Mouse (Mus musculus) common myeloid progenitor, adult 5-6 weeks (primary cell): Measurements from ENCODE around the gene I830077J02Rik. TPM values are rescaled to one million over a fixed set of nuclear protein-coding genes. Genes with fewer than 3 reads are reported as not detected.
A peak's percentile ranks its signal among the peaks of the same experiment; 100 is the strongest.
"Not testable (repeated sequence)": the region's sequence is repeated elsewhere in the genome, so short reads cannot be mapped to it uniquely, and the experiment has no call there.

Source experiments
- ATAC-seq: replicated peaks from 2 replicates; pipeline ENCODE4 v1.8.0; 2016; ENCODE audit warnings: low read depth, mild to moderate bottlenecking, moderate TSS enrichment, inconsistent platforms; ENCODE audit not compliant: poor library complexity, severe bottlenecking
- total RNA-seq: library from RNA; stranded (forward); fragments of 200-1000, 187-1606 nt; gene quantifications from 2 replicates; pipeline ENCODE4 v1.2.3, GENCODE M21; 2017

Gene I830077J02Rik
- total RNA-seq, 1 experiment from 2014 or later = 15.6 TPM

DNA sequence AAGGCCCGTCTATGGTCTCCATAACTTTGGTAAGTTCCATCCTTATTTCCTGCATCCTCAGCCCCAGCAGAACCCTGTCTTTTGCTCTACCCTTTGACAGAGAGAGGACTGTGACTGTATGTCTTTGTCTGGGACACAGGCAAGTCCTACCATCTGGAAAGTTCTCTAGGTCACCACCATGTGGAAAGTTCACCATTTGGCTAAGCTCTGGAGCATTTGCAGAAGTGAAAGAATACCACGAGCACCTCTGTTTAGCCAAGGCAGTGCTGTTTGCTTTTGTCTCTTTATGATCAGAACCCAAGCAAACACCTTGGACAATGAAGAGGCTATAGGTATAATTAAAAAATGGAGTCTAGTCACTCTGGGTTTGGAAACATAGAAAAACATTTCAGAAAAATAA is 10.5 kb downstream of the I830077J02Rik start:
- no peak for ATAC-seq

DNA sequence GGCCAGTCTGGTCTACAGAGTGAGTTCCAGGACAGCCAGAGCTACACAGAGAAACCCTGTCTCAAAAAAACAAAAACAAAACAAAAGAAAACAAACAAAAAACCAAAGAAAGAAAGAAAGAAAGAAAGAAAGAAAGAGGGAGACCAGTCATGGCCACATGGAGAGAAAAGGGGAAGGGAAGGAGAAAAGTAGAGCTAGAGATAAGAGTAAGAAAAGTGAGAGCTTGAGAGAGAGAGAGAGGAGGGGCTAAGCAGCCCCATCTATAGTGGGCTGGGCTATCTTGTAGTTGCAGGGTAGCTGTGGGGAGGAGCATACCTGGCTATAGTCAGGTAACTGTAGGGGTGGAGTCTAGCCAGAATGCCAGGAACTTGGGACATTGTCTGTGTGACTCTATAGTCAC is 11.7 kb downstream of the I830077J02Rik start:
- ATAC-seq = not testable (repeated sequence)

DNA sequence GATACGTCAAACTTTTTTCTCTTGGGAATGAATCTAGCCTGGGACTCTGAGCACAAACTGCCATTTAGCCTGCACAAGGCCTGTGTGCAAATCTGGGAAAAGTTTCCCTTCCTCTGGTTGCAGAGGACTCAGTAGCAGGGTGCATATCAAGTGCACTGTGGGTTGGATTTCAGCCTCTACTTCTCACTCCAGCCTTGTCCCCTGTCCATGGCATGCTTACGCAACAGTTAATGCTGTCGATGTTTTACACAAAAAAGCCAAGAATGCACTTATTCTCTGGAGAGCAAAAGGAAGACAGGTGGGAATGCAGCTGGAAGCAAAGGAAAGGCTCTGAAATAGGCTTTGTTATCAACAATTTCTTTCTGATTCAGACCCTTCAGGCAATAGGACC is 14.1 kb downstream of the I830077J02Rik start:
- ATAC-seq = peak; percentile 2; the same call in 1 of the 2 replicates

DNA sequence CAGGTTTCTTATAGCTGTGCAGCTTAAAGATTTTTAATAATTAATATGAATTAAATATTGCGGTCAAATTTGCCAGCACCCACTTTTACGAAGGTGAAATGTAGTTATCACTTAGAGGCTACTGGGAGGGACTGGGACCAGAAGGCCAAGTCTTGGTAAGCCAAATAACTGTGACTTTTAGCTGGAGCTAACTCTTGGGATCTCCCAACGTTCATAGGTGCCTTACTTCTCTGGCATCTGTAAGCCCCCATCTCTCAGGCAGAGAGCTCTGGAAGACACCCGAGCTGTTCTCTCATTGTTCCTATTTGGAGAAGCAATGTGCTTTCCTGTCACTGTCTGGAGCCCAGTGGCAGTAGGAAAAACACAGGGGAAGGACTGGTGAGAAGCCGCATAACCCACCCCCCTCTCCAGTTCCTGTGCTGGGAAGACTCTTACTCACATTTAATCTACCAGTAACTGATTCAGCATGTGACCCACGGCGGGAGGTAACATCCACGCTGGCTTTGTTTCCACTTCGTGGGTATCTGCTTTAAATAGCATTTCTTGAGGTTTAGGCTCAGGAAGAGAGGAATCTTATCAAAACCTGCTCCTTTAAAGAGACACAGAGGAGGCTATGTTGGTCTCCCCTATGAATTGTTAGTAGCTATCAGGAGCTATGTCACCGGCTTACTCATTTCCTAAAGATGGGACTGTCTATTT is 14.7 kb downstream of the I830077J02Rik start:
- ATAC-seq = peak; percentile 51

DNA sequence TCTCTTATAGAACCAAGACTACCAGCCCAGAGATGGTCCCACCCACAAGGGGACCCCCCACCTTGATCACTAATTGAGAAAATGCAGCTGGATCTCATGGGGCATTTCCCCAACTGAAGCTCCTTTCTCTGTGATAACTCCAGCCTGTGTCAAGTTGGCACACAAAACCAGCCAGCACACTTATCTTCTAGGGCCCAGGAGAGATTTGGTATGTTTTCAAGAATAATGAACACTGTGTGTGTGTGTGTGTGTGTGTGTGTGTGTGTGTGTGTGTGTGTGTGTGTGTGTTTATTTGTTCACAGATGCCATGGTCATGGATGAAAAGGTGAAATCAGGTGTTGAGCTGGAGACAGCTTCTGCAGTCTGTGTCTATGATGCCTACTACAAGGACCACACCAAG is 16.0 kb downstream of the I830077J02Rik start:
- not testable (repeated sequence) for ATAC-seq

DNA sequence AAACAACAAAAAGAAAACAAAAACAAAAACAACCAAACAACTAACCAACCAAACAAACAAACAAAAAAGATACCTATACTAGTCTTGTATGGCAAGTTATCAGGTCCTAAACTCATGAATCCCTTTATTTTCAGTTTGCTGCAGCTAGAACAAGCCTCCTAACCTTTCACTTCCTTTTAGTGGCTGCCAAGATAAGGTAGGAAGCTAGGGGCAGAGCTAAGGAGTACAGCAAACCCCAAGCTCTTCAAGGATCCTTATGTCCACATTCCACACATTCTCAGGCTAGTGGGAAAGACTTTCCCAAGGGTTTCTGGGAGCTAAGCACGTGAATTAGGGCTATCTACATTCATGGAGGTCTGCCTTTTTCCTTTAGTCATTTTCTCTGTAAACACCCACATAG is 17.2 kb downstream of the I830077J02Rik start:
- ATAC-seq = no peak

DNA sequence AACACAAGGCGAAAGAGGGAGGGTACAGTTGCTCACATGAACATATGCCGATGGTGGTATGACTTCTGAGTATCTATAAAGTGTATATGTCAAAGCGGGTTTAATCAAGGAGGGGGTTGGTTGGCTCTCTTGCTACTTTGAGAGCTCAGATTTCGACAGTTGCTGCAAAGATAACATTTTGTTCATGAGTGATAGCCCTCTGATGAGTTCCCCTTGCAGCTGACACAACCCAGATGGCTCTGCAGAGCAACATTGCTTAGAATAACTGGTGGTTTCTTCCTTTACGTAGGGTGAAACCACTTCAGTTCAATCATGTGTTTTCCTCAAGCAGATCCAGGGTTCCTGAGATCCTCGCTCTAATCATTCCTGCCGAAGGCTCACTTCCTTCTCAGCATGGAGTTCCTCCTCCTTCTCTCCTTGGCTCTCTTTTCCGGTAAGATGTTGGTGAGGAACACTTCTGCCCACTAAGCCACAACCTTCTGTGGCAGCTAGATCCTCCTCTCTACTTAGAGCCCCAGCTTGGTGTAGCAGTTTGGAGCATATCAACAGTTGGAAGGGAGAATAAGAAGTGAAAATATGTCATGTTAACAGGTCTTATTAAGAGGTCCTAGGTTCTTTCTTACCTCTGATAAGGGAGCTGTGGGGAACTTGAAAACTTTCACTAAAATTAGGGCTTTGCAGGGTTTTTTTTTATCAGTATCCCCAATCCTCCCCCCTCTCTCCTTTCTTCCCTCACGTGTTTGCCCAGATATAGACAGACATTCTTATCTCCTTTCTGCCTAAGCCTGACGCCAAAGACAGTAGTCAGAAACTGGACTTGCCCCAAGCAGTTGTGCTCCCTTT is 18.4 kb downstream of the I830077J02Rik start:
- ATAC-seq = peak; percentile 56

DNA sequence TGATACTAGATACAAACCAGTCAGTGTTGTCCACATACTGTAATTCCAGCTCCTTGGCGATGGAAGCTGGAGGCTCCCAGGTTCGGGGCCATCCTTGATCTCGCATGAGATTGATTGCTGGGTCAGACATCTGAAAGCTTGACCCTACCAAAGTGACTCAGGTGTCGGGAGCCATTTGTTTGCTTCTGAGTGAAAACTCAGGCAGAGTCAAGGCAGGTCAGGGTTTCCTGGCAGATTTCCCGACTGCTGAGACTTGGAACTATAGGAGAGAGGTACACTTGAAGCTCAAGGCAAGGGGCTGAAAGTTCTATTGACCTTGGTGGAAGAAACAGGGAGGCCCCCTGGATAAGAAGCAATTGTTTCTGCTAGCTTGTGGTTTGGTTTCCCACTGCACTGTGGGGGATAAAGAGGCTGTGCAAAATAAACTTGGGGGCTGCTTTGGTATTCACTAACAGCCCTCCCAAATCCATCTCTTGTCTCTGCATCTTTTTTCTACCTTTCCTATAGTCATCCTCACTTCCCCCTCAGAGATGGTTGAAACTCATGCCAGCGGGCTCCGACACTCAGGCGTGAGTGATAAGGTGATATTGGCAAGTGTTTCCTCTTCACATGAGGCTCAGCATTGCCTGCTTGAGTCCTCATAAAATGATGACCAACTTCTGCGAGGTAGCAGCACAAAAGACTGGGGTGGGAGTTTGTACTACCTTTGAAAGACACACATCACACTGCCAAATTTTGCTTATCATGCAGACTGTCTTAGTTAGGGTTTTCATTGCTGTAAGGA is 20.2 kb downstream of the I830077J02Rik start:
- no peak for ATAC-seq

DNA sequence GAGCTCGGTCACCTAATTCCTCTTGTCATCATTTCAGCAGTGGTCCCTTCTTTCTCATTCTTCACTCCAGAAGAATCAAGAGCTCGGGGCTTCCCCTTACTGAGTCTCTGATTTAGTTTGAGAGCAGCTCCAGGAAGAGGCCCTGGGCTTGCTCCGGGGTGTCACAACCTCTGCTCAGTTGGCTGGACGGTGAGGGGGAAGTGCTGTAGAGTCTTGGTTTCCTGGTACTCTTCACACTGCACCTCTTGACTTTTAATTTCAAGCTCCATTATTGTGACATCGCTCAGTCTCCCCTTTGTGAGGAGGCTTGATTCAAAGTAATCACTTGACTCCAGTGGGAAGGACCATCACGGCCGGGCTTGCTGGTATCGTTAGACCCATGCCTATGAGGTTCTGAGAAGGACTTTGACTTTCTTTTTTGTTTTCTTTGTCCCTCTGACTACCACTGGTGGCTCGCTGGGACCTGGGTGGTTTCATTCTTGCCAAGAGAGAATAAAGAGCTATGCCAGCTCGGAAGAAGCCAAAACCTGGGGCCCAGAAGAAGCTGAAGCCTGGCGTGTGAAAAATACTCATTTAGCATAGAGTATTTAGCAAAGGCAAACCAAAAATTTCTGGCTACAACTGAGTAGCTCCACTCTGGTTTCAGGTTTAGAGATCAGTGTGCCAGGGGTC is 21.8 kb downstream of the I830077J02Rik start:
- ATAC-seq = peak; percentile 70

DNA sequence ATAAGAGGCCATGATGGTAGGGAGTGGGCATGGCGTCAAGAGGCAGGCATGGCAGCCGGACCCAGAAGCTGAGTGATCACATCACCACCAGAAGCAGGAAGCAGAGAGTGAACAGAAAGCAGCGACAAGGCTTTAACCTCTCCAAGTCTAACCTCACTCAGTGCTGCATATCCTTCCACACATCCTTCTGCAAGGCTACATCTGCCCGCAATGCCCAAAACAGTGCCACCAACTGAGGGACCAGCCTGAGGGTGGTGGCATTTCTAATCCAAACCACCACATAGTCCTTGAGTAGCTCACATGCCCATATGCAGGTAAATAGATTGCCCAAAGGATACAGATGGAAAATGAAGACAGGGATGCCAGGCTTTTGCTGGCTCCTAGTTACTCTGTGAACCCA is 23.5 kb downstream of the I830077J02Rik start:
- ATAC-seq = no peak

DNA sequence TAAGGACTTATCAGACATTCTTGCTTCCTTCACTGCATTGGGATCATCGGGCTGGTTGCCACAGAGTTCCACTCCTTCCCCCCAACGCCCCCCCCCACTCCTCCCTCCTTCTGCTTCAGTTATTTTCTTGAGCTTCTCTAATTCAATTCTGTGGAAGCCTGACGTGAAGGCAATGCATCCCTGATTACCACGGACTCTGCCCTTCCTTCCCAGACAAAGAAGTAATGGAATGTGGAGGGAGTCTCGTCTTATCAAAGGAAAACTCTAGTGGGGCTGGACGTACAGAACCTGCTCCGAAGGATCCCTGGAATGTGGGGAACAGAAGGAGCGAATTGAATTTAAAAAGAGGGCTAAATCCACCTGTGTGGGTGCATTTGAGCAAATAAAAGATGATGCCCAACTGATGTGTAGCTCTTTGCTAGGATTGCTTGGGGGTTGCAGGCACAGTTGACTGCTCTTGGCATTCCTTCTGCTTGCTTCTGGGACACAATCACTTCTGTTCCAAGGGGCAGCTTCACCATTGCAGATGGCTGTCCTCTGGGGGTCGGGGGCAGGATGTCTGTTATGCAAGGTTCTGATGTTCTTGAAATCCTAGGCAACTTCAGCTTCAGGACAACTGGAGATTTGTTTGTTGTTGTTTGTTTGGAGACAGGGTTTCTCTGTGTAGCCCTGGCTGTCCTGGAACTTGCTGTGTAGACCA is 24.4 kb downstream of the I830077J02Rik start:
- ATAC-seq = no peak

DNA sequence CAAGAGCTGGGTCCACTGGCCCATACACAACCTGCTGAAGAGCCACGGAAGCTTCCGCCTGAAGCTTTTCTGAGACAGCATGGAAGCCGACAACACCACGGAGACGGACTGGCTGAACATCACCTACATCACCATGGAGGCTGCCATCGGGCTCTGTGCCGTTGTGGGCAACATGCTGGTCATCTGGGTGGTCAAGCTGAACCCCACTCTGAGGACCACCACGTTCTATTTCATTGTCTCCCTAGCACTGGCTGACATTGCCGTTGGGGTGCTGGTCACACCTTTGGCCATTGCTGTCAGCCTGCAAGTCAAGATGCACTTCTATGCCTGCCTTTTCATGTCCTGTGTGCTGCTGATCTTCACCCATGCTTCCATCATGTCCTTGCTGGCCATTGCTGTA is 27.7 kb downstream of the I830077J02Rik start:
- no peak for ATAC-seq

DNA sequence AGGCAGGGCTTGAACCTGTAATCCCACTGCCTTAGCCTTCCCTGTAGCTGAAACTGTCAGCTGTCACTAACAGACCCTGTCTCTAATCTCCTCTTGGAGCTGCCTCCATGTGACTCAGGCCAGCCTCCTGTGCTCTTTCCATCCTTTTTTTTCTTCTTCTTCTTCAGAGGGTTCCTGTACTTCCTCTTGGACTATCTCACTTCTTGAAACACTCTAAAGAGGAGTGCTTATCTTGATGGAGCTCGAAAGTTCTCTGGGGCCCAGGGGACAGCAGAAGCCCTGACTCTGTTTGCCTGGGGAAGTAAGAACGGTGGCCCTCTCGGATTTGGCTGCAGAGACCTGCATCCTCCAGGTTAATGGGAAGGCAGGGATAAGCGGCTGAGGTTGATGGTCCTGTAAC is 28.3 kb downstream of the I830077J02Rik start:
- peak; percentile 29; the same call in 1 of the 2 replicates for ATAC-seq

DNA sequence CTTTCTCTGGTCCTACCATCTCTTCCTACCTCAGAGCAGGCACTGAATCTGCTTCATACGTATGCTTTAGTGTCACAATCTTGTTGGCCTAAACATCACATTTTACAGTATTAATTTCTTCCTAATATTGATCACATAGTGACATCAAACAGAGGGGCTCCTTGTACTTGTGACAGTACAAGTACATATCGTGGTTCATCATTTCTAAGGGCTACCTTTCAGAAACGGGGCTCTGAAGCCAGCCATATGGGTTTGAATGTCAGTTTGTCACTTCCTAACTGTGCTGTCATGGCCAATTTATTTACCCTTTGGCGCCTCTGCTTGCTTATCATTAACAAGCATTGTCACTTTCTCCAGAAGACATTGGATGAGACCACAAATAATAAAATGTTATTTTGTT is 31.0 kb downstream of the I830077J02Rik start:
- no peak for ATAC-seq

DNA sequence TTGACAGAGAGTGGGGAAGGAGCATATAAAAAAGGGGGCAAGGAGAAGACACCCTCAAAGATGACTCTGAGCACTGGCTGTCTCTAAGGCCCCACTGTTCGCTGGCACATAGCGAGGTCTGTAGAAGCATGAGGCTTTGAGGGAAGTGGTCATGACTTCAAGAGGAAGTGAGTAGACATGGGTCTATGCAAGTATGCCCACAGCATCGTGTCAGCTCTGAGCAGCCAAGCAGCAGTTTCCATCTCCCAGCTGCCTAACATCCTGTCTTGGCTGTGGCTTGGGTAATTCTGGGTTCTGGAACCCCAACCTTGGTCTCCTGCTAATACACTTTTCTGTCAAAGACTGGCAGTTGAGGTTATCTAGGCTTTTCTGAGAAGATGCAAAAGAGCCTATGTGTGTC is 31.7 kb downstream of the I830077J02Rik start:
- peak; percentile 70 for ATAC-seq

DNA sequence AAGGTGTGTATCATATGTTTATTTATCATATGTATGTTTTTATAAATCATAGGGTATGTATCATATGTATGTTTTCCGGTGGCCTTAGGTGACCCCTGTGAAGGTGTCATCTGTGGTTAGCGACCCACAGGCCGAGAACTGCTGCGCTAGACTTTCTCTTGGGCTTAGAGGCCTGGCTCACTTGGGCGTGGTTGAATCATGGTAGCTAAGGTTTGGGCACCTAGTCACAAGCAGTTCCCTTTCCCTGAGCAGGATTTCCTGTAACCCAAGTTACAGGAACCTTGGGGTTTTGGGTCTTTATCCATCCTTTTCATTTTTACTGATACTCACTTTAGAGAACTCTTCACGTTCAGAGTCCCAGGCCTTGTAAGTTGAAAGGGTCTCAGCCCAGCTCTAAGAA is 32.2 kb downstream of the I830077J02Rik start:
- ATAC-seq = no peak; the same call in 1 of the 2 replicates

DNA sequence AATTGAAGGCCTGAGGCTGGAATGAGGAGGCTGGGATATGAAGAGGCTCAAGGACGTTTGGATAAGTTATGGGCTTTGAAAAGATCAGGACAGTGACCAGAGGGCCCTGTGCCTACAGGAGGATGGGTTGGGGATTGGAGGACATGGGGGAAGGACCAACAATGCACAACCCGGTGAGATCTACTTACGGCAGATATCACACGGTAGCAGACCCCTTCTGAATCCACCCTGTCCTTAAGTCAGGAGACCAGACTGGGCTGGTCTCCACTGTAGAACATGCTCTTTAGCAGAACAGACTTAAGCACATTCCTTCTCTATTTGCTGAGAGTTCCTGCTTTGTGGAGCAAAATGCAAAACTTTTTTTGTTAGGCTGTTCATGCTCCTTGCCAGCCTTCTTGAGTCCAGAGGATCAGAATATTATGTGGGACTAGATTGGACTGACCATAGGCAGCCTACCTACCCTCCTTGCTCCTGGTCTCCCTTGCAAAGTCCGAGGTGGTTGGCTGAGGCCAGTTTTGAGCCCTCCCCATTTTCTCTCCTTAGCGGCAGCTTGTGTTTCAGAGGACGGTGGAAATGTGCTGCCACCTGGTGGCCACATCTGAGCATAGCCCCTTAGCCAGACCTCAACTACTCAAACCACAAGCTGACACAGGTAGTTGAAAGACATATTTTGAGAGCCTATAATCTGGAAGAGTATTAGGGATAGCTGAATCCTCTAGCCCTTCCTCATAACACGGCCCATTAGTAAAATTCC is 32.9 kb downstream of the I830077J02Rik start:
- ATAC-seq = peak; percentile 23

DNA sequence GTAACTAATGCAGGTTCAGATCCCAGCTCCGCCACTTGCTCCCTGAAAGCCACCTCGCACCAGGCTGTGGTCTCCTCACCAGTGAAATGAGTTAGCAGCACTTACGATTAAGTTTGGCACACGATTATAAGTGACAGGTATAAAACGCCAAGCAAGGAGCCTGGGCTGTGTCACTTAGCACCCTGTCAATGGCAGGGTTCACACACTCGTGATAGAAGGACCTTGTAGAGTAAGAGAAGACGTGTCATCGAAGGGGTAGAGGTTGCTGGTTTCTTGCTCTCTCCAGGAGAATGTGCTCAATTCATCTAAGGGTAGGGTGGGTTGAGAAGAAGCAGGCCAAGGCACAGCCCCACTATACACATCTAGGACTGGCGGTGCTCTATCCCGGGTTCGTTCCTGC is 33.6 kb downstream of the I830077J02Rik start:
- ATAC-seq = no peak

DNA sequence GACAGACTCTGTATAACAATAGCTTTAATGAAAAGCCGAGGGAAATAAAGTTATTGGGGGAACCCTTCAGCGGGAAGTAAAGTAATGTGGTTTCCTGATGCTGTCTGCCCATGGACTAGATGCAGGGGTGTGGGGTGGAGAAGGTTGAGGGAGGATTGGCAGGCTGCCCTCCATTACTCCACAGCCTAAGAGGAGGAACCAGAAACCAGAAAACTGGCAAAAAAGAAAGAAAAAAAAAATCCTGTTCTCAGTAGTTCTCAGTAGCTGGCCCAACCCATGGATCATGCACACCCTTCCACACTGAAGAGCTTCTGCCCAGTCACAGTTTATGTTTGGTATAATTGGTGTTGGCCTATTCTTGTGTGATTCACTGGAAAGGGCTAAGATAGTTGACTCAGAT is 34.1 kb downstream of the I830077J02Rik start:
- ATAC-seq = peak; percentile 37
